Mouse (Mus musculus) Muller cell, postnatal 12 days (primary cell): ENCODE data around the gene Ikzf1.
A peak's percentile ranks its signal among the peaks of the same experiment; 100 is the strongest.

ENCODE experiments used
- DNase-seq: peaks from one replicate; pipeline ENCODE4 v3.0.0-alpha.2; 2015; ENCODE audit errors: inconsistent ontology term

The Ikzf1 gene

DNA sequence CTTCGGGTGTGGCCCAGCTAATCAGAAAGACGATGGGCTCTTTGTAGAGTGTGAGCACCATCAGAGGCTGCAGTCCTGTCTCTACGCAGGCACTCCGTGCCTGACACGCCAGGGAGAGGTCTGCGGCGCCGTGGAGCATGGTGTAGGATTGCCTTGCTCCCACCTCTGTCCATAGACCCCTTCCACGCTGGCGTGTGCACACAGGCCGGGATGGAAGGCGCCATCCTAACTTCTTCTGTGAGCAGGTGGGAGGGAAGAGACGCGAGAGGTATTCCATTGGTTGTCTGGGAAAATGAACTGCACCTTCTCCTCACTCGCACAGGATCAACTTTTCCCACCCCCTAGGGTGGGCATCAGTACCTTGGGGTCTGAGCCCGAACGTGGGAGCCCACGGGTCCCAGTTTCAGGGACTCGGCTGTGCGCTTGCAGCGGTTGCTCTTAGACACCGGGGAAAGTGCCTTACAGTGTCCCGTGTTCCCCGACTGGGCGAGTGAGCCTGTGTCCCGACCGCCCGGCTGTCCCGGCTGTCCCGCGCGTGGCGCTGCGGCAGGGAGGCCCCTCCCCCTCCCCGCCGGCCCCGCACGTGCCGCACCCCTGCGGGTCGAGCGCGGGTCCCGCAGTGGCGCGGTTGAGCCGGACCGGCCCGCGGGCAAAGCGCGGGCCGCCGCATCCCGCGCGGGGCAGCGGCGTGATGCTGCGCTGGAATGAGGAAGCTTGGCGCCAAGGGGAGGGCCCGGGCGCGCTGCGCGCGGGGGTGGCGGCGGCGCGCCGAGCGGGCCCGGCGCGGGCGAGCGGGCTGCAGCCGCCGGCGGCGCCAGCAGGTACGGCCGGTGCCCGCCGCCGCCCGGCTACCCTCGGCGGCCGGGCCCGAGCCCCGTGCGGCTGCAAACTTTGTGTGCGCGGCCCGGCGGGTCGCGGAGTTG lies at the start of gene Ikzf1:
Ikzf1 (plus strand) TSS at position 74 of the 923 bp plus-strand sequence.
- DNase-seq = no peak

DNA sequence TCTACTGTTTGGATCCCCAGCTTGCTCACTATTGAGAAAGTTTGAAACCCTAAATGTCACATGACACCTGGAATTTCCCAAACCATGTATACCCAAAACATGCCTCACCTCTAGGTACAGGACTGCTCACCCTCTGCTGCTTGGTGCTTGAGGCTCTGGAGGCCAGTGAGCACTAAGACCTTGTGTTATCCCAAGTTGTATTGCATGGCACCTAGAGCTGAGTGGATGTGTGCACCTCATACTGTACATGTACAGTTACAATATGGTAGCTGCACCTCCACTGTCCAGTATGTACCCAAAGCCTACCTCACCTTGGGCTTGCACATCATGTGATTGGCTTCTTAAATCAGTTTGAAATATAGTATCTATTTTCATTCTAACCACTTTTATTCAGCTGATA lies 40.5 kb upstream of the Ikzf1 start:
- DNase-seq = no peak

DNA sequence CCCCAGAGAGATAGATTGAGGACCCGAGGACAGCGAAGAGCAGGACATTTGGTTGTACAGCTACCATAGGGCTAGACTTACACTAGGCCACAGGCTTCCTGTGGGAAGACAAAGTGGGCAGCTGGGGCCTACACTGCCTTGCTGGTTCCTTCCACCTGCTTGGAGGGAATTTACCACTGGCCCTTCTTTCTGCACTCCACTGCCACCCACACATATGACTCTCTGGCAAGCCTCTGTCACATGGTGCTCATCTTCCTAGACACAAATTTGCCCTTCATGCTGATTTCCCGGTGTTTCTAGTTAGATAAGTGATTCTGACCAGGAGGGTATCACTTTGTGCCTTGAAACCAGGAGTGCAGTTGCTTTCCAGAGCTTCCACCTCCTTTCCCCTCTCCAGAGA lies 28.4 kb upstream of the Ikzf1 start:
- no peak for DNase-seq

DNA sequence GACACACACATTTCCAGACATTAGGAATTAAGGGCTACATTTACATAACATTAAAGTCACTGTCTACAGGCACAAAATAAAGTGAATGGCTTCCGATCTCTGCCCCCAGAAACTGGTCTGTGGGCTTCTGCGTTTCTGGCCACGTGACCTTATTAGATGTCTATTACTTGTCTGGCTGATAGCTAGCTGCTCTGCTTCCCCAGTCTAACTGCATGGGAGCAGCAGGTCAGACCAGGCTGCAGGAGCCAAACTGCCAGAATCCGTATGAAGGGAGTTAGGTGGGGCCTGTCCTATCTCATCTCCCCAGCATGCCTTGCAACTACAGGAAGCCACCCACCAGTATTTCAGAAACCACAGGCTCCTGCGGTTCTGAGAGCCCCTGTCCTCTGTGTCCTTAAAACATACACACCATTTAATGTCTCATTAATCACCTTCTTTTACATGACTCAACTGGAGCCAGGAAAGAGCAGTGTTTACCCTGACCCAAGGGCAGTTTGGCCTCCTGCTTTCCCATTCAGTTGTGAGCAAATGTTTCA lies 27.7 kb upstream of the Ikzf1 start:
- DNase-seq = no peak

DNA sequence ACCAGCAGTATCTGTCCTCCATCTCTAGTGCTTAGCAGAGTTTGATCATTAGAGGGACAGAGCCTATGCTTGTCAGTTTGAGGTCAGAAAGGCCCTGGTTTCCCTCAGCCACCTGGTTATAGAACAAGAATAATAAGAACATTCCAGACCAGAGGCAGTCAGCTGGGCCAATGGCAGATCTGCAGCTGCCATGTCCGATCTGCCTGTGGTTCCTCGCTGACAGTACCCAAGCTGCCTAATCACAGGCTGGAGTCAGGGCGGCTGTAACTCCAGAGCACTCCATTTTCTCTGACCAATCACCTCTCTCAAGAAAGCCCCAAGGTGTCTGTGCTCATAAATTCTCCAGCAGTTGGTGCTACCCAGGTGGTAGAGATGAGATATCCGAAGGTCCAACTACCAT lies 27.2 kb upstream of the Ikzf1 start:
- no peak for DNase-seq

DNA sequence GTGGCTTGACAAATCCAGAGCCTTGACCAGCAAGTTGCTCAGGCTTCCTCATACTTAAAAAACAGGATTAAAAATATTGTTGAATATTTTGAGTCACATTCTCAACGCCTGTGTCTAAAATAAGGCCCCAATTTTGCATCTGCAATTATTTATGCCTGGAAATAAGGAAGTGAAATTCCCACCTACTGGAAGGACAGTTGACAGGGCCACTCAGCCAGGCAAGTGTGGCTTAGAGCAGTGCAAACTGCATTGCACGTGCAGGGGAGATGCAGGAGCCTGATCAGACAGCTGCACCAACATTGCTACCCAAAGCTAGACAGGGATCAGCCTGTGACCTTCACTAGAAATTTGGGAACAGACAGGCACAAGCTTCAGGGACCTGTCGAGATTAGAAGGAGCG lies 26.0 kb upstream of the Ikzf1 start:
- no peak for DNase-seq

DNA sequence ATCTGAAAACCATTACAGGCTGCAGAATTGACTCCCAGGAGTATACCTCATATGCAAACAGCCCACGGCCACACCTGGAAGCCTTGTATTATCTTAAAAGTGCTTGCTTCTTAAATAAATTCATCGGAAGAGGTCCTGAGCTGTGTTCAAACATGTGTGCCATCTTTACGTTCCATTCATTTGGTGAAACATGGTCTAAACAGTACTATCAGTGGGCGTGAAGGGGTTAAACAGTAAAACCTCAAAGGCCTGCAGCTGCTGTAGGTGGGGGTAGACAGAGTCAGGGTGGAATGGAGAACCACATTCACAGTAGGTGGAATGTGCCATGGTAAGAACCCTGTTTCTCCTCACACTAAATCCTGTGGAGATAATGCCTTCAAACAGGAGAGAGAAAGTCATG lies 24.2 kb upstream of the Ikzf1 start:
- DNase-seq = no peak

DNA sequence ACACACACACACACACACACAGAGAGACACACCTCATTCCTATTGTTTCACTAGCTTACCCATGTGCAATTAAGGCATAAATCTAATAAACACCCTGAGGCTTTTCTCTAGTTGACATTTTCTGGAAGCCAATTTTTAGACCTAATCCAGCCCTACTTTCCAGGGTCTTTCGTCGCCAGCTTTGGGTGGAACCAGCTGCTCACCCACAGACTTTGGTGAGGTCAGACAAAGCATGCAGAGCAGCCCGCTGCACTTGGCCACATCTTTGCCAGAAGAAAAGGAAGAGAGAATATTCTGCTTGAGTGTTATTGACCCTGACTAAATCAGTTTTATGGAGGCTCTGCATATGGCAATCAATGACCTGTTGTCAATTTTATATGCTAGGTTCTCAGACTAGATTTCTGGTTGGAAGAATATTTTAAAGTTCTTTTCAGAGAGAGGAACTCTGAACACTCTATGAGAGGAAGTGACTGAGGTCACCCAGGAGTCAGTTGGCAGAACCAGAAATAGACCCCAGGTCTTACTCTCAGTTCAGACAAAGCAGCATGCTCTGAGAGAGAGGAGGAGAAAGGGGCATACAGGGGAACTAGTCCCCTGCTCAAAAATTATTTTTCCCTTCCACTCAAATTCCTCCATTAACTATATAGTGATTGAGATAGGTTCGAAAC lies 17.4 kb upstream of the Ikzf1 start:
- no peak for DNase-seq

DNA sequence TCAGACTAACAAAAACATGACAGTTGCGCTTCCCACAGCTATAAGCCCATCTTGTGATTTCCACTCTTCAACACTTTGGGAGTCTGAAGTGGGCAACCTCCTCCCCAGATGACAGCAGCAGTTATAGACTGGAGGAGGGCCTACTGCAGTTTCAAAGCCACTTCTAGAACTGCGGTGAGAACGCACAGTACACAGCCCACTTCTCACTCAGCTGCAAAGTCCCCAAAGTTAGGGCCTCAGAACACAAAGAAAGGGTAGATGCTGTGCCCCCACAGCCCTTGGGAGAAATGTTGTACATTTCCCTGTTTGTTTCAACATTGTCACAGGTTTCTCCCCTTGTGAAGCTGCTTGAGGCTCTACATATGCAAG lies 16.9 kb upstream of the Ikzf1 start:
- DNase-seq = no peak

DNA sequence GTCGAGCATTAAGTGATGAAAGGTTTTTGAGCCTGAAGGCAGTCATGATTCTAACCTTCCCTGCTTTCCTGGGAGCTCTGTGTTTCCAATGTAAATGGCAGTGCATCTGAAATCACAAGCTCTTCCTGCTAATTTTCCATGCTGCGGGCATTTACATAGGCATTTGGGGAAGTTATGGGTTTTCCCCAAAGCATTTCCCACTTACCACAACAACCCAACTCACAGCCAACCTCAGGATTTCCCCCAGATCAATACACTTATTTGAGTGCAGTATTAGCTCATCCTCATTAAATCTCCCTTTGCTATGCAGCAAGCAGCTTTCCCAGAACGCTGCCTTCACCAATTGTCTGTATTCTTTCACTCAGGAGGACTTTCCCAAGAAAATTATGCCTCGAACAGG lies 11.8 kb upstream of the Ikzf1 start:
- DNase-seq = no peak

DNA sequence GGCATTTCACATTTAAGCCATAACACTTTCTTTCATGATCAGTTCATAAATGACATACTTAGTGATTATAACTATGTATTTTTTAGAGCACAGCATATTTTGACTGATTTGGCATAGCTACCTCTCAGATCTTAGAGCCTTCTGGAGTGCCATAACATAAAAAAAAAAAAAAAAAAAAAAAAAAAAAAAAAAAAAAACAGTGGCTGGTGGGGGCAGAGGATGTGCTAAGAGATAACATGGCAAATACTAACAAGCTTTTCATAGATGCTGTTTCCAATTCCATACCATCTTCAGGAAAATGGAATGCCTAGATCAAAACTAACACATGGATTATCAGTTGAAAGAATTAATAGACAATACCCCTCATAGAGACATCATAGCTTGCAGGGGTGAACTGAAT lies 9.7 kb upstream of the Ikzf1 start:
- no peak for DNase-seq

DNA sequence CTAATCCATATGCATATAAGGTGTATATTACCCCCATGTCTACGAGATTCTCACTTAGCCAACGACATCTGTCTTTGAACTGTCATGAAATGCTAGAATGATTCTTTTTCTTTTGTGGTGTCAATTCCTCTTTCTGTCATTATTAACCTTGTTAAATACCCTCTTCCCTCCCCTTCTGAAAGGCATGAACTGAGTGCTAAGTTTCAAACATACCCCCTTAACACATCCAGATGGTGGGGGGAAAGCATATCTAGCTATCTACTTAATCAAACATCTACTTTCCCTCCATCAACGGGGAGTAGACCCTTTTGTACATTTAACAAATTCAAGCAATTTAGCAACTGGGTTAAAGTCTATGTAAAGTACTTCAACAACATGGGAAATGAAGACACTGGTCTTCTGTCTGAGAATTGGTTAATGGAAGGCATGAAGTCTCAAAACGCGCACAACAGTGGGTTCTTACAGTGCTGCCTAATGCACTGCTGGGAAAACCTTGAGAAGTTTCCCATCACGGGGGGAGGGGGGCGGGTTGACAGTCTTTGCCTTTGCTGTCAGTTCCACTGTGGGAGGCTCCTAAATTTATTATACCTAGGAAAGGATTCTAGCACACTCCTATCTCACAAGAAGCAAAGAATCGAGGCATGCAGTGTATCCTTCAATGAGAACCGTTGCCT lies 8.6 kb upstream of the Ikzf1 start:
- no peak for DNase-seq

DNA sequence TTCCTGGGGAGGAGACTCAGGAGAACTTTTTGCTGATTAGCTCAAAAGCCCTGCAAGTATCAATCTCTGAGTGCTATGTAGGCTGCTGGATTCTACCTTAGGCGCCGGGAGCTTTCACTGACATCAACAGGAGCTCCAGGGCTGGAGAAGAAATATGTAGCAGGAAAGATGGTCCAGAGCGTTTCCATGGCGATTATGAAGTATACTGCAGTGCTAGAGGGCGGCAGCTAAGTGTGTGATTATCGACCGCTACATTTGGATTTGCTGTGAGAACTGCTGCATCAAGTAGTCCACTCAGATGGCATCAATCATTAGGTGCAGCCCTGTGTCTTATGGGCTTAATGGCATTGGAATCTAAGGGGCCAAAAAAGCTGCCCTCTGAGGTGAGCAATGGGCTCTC lies 7.6 kb upstream of the Ikzf1 start:
- no peak for DNase-seq

DNA sequence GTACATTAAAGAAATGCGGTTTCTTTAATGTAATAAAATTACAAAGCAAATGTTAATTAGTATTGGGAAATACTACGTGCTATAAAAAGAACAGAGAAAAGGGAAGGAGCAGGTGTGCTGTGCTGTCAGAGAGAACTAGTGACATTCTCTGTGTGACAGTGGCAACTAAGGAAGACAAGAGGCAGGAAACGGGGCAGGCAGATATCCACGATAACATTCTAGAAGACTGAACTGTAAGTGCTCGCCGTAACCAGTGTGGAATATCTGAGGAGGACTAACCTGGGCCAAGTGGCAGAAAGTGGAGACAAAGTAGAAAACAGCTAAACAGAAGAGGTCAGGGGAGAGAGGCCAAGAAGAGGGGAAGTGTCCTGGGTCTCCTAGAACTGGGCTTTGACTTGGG lies 5.8 kb upstream of the Ikzf1 start:
- DNase-seq = no peak

DNA sequence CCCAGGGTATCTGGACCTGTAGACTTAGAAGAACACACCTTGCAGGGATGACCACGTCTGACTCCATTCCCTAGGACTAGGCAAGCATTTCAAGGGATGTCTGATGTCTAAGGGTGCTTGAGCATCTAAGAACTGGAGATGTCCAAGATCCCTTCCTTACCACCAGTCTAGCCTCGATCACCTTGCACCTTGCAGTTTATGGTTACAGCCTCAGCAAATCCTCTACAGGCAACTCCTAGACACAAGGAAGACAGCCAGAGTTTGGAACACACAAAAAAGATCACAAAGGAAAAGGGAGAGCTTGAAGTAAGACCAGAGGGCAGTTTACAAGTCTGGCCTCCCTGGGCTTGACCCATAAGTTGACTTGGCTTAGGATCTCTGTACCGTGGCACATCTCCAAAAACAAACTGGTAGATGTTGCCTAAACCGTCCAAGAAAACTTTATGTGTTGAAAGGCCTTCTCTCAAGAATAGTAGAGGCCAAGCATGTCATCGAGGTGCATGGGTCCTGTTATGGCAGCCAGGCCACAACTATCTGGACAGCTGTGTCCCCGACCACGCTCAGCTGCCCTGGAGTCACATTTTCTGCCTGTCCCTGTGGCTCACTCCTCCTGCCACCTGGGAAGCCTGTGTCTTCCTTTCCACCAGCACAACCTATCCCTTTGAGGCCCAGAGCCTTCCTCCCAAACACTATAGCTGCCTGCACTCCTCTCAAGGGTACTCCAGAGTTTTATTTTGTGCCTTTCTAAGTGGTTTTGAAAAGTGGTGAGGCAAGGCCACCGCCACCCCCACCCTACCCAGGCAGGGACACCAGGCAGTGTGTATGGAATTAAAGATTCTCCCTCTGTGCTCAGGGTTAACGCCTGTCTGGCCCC lies 510 bp upstream of the Ikzf1 start:
- DNase-seq = no peak

DNA sequence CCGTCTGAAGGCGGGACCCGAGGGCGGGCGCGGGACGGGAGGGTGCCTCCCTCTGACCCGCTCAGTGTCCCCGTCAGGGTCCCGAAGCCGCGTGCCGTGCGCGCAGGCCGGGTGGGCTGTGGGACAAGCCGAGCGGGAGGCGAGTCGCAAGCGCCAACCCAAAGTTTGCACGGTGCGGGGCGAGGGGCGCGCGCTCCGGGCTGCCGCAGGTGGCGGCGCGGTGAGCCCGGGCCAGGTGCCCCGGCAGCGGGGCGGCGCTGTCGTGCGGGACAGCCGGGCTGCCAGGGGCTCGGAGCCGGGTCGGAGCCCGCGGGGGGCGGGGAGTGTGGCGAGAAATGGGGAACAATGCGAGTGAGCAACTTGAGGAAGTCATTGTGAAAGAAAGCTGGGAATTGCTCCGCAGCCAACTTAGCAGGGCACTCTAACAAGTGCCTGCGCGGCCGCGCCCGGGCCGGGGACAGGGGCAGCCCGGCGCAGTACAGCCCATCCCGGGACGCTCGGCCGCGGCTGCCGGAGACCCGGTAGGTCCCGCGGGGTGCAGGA lies 1.1 kb downstream of the Ikzf1 start:
- peak; percentile 59 for DNase-seq

DNA sequence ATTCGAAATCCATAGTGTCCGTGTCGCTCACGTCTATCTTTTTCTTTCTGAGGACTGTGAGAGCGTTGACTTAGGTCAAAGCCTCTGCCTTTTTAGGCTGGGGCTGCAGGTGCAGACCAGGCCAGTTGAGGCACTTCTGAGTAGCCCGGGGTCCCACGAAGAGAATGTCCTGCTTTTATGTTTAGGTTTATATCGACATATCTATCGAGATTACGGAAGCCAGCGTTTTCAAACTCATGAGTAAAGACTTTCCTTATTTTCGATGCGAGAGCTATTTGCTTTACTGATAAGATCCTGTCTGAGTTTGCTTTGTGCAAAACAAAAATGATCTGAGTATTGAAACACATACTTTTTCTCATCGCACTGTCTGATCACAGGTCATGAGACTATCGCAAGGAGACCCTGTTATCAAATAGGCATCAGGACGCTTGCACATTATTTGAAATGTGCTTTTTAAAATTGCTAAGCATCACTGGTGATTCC lies 1.8 kb downstream of the Ikzf1 start:
- DNase-seq = no peak

DNA sequence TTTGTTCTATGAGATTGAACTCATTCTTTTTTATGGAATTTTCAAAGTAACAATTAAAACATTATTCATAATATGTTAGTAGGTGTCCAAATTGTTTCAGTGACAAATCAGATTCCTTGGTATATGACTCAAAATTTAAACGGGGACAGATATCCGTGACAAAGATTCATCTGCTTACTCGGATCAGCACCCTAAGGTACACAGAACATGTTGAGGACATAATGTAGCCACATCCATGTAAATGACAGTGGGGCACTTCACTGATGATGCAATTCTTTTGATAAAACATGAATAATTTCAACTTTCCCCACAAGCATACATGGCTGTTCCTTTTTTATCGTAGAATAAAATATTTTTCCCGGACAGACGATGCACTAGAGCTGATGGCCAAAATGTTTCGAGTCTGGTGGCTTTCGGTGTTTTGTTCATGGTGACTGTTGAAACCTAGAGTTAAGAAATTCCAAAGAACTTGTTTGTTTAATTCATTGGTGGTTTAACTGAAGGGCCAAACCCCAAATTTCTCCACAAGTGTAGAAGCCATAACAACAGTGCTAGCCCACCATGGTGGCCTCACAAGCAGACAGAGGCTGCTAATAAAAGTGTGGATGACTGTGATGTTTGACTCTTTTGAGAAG lies 2.9 kb downstream of the Ikzf1 start:
- no peak for DNase-seq

DNA sequence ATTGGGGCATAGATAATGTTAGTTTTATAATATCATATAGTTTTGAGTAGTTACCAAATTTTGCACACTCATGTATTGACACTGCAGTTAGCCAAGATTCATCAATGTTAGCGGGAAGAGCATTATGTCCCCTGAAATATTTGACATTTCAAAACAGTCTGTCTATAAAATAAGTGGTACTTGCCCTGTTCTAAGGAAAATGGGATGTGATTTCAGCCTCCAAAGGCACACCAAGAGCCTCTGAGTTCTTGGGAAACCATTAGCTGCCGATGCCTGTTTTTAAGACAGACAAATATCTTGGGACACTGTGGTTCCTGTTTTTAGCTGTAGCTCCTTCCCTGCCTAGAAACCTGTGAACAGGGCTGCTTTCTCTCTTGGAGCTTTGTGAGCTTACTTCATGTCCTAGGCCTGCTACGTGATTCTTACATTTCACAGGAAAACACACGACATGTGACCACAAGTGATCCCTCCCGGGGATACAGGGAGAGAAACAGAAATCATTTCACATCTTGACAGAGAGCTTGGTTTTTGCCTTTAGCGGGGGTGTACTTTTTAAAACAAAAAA lies 4.0 kb downstream of the Ikzf1 start:
- no peak for DNase-seq

DNA sequence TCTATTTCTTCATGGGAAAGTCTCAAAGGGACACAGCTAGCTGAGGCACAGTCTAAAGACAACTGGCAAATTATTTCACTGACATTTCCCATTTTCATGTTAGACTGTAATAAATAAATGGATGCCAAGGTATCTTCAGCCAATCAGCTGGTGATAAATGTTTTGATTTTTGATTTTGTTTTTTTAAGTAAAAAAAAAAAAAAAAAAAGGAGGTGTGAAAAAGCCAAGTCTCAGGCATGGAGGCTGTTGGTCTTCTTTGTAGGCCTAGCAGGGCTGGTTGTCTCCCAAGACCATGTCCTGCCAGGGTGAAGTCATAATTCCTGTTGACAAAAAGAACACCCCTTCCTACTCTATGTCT lies 4.9 kb downstream of the Ikzf1 start:
- no peak for DNase-seq
